Mouse (Mus musculus): ENCODE measurements around the gene Lrch4. TPM values are rescaled to one million over a fixed set of nuclear protein-coding genes. Genes with fewer than 3 reads are reported as not detected.

Gene Lrch4
- total and polyA plus RNA-seq, 2 experiments from 2014 or later = 5.6 to 12.8 TPM

DNA sequence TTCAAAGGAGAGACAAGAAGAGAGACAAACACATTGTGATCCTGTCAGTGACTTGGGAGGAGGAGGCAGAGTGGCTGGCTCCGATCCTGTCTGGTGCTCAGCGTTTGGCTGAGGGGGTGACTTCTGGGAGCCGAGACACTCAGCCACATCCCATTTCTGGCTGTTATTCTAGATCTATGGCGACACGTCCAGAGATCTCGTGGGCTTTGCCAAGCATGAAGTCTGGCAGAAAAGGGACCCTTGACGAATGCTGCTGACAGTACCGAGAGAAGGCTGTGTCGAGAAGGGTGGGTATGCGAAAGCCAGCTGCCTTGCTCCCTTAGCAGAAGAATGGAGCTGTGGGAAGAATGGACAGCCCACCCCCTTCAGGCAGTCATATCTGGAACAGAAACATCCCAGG lies 40.0 kb downstream of the Lrch4 start:
- H3K9ac ChIP-seq = no peak overlapping the region
- no peak overlapping the region for H3K27ac ChIP-seq (ENCODE audit: low read depth, low read length)
- H3K4me2 ChIP-seq (ENCODE audit: low read depth) = no peak overlapping the region
- no peaks in the 10 kb centered on the region for H3K27me3 ChIP-seq (ENCODE audit: insufficient read depth, low read length)
- no peak overlapping the region for H3K4me3 ChIP-seq (ENCODE audit: low read depth, low read length)
- 62% methylated on average over 10 of the region's 10 CpGs for WGBS
- no peak for TF ChIP-seq CTCF (IDR thresholded peaks at IDR 0.05; ENCODE audit: low read depth)
- ATAC-seq = peak; percentile 47; the same call in 1 of the 2 replicates
- no peaks in the 10 kb centered on the region for H3K4me1 ChIP-seq (ENCODE audit: insufficient read depth)
- H3K36me3 ChIP-seq (ENCODE audit: insufficient read depth) = peaks cover 29% of the 10 kb centered on the region
- DNase-seq = peak; percentile 43
- H3K9me3 ChIP-seq (ENCODE audit: low read length) = no peaks in the 10 kb centered on the region

DNA sequence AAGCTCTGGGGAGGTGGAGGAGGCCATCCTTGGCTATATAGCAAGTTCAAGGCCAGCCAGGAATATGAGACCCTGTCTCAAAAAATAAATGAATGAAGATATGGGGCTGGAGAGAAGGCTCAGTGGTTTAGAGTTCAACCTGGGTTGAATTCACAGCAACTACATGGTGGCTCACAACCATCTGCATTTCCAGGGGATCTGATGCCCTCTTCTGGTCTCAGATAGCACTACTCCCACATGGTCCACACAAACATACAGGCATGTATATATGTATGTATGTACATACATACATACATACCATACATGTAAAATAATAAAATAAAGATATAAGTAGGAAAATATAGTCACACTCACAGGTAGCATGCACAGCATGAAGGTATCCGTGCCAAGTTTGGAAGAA lies 41.3 kb downstream of the Lrch4 start:
- Histone ChIP-seq H3K36me3 (ENCODE audit: insufficient read depth) (peaks cover 18% of the 10 kb centered on the region), H3K4me2 (ENCODE audit: low read depth) (no peak overlapping the region), H3K4me3 (ENCODE audit: low read depth, low read length) (no peak overlapping the region), H3K27ac (ENCODE audit: low read depth, low read length) (no peak overlapping the region), H3K27me3 (ENCODE audit: insufficient read depth, low read length) (no peaks in the 10 kb centered on the region), H3K9ac (no peak overlapping the region), H3K4me1 (ENCODE audit: insufficient read depth) (no peaks in the 10 kb centered on the region), H3K9me3 (ENCODE audit: low read length) (no peaks in the 10 kb centered on the region)
- no peak for DNase-seq
- ATAC-seq = no peak
- peak; percentile 48 for TF ChIP-seq CTCF (IDR thresholded peaks at IDR 0.05; ENCODE audit: low read depth)
- 98% methylated on average over 1 of the region's 1 CpGs for whole genome bisulfite sequencing

DNA sequence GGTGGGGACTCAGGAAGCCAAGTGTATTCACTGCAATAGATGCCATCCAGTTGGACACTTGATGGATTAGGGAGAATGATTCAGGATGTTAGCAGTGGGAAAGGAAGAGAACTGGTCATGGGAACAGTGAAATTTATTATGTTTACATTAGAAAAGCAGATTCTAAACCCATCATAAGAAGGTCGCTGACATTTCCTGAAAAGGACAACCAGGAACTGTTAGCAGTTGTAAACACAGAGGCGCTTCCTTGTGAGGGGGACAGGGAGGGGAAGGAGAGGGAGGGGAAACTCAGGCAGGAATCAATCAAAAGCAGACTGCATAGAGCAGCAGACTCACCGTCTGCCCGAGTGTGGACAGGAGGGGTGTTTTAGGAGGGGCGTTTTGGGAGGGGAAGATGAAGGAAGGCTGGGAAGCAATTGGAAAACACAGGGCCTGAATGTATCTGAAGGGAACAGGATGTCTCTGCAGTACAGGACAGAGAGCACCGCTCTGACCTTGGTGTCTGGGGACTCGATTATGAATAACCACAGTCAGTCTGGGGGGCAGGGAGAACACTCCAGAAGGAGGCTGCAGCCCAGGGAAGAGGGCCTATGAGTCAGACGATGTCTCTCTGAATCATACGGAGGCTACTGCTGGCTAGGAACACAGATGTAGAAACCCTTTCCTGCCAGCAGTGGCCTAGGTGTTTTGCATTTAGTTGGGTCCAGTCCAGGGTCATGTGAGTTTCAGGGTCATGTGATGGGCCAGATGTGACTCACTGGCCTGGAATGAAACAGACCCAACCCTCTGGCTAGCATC lies 42.7 kb downstream of the Lrch4 start:
- Histone ChIP-seq H3K27me3 (ENCODE audit: insufficient read depth, low read length) (no peaks in the 10 kb centered on the region), H3K4me1 (ENCODE audit: insufficient read depth) (no peaks in the 10 kb centered on the region), H3K4me2 (ENCODE audit: low read depth) (no peak overlapping the region), H3K4me3 (ENCODE audit: low read depth, low read length) (no peak overlapping the region), H3K27ac (ENCODE audit: low read depth, low read length) (peak overlapping the region; percentile 45), H3K9ac (no peak overlapping the region), H3K36me3 (ENCODE audit: insufficient read depth) (peaks cover 10% of the 10 kb centered on the region), H3K9me3 (ENCODE audit: low read length) (no peaks in the 10 kb centered on the region)
- DNase-seq (no peak), ATAC-seq (peak; percentile 25)
- 49% methylated on average over 9 of the region's 9 CpGs for WGBS
- no peak for TF ChIP-seq CTCF (IDR thresholded peaks at IDR 0.05; ENCODE audit: low read depth)

DNA sequence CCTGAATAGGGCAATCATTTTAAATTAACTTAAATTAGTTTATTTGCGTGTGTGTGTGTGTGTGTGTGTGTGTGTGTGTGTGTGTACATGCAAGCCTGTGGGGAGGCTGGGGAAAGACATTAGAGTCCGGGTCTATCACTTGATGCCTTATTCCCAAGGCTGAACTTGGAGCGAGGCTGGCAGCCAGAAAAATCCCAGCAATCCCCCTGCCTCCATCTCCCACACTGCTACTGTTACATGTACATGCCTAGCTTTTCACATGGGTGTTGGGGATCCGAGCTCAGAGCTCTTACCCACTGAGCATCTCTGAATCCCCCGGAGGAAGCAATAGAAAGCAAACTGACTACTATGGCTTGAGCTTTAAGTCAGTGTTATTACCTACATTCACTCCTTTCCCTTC lies 43.4 kb downstream of the Lrch4 start:
- H3K27ac ChIP-seq (ENCODE audit: low read depth, low read length) = no peak overlapping the region
- H3K9ac ChIP-seq = no peak overlapping the region
- no peak overlapping the region for H3K4me3 ChIP-seq (ENCODE audit: low read depth, low read length)
- peaks cover 6% of the 10 kb centered on the region; the same call in 1 of the 2 replicates for H3K36me3 ChIP-seq (ENCODE audit: insufficient read depth)
- no peak overlapping the region for H3K4me2 ChIP-seq (ENCODE audit: low read depth)
- ATAC-seq (no peak), DNase-seq (no peak)
- no peaks in the 10 kb centered on the region for H3K9me3 ChIP-seq (ENCODE audit: low read length)
- no peaks in the 10 kb centered on the region for H3K4me1 ChIP-seq (ENCODE audit: insufficient read depth)
- 86% methylated on average over 5 of the region's 5 CpGs for WGBS
- H3K27me3 ChIP-seq (ENCODE audit: insufficient read depth, low read length) = no peaks in the 10 kb centered on the region
- TF ChIP-seq CTCF (IDR thresholded peaks at IDR 0.05; ENCODE audit: low read depth) = no peak

DNA sequence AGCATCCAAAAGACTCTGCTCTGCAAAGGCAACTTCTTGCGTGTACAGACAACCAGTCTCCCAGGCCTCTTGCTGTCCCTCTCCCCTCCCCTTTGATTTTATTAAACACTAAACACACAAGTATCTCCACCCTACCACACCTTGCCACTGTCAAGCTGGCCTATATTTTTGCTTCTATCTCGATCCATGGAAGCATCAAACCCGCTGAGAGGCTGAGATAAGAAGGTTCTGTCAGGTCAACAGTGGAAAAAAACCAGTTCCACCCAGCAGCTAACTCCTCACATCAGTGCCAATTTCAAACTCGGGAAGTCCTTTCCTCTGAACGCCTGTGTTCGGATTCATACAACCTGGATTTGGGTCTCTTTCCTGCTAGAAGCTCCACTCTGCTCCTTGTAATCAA lies 44.1 kb downstream of the Lrch4 start:
- H3K9me3 ChIP-seq (ENCODE audit: low read length) = no peaks in the 10 kb centered on the region
- H3K27me3 ChIP-seq (ENCODE audit: insufficient read depth, low read length) = no peaks in the 10 kb centered on the region
- ATAC-seq (no peak), DNase-seq (no peak)
- no peak overlapping the region for H3K4me3 ChIP-seq (ENCODE audit: low read depth, low read length)
- no peak overlapping the region for H3K27ac ChIP-seq (ENCODE audit: low read depth, low read length)
- H3K36me3 ChIP-seq (ENCODE audit: insufficient read depth) = 0 out of 2 replicates have a peak, but pooled peaks cover 3% of the 10 kb centered on the region
- no peak overlapping the region for H3K4me2 ChIP-seq (ENCODE audit: low read depth)
- H3K9ac ChIP-seq = no peak overlapping the region
- 90% methylated on average over 6 of the region's 6 CpGs for WGBS
- no peak for TF ChIP-seq CTCF (IDR thresholded peaks at IDR 0.05; ENCODE audit: low read depth)
- H3K4me1 ChIP-seq (ENCODE audit: insufficient read depth) = no peaks in the 10 kb centered on the region

DNA sequence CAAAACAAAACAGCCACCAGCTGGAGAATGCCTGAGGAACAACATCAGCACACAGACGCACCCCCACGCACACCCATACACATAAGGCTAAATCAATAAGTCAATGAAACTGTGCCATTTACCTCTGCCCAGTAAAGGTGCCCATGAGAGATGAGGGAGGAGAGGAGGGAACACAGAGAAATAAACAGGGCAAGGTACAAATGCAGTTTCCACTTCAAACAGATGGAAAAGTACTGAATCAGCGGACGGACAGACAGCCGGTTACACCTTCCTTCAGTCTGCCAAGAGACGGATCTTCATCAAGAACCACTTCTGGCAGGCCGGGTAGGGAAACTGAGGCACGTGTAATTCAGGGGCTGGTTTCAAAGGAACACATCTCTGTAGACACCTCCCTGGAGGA lies 45.9 kb downstream of the Lrch4 start:
- Histone ChIP-seq H3K4me3 (ENCODE audit: low read depth, low read length) (no peak overlapping the region), H3K36me3 (ENCODE audit: insufficient read depth) (0 out of 2 replicates have a peak, but pooled peaks cover 3% of the 10 kb centered on the region), H3K9ac (no peak overlapping the region), H3K27me3 (ENCODE audit: insufficient read depth, low read length) (no peaks in the 10 kb centered on the region), H3K4me1 (ENCODE audit: insufficient read depth) (no peaks in the 10 kb centered on the region), H3K4me2 (ENCODE audit: low read depth) (no peak overlapping the region), H3K27ac (ENCODE audit: low read depth, low read length) (no peak overlapping the region), H3K9me3 (ENCODE audit: low read length) (no peaks in the 10 kb centered on the region)
- ATAC-seq = no peak
- DNase-seq = no peak
- WGBS = 98% methylated on average over 8 of the region's 8 CpGs
- no peak for TF ChIP-seq CTCF (IDR thresholded peaks at IDR 0.05; ENCODE audit: low read depth)

DNA sequence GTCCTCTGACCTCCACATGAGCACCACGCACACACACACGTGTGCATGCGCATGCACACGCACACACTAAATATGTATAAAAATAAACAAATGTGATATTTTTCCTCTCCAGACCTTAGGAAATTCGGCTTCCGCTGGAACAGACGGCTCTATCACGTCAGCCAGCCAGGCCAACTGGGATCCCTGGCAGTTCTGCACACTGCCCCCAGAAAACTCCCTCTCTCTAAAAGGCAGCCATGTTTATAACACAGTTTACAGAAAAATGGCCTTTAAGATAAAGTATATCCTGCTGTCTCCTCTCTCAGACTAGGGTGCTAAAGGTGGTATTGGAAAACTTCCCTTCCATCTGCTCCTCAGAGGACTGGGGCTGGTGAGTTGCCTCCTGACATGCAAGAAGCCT lies 48.9 kb downstream of the Lrch4 start:
- H3K27ac ChIP-seq (ENCODE audit: low read depth, low read length) = no peak overlapping the region
- no peak overlapping the region for H3K4me3 ChIP-seq (ENCODE audit: low read depth, low read length)
- H3K4me1 ChIP-seq (ENCODE audit: insufficient read depth) = peaks cover 4% of the 10 kb centered on the region; the same call in 1 of the 2 replicates
- ATAC-seq = peak; percentile 48; the same call in 1 of the 2 replicates
- 0 out of 2 replicates have a peak, but pooled peaks cover 3% of the 10 kb centered on the region for H3K36me3 ChIP-seq (ENCODE audit: insufficient read depth)
- H3K9me3 ChIP-seq (ENCODE audit: low read length) = no peaks in the 10 kb centered on the region
- 79% methylated on average over 8 of the region's 8 CpGs for WGBS
- TF ChIP-seq CTCF (IDR thresholded peaks at IDR 0.05; ENCODE audit: low read depth) = no peak
- no peaks in the 10 kb centered on the region for H3K27me3 ChIP-seq (ENCODE audit: insufficient read depth, low read length)
- peak; percentile 51 for DNase-seq
- H3K9ac ChIP-seq = no peak overlapping the region
- no peak overlapping the region for H3K4me2 ChIP-seq (ENCODE audit: low read depth)

Data from forebrain, postnatal 0 days (tissue).